Mouse (Mus musculus) neural tube, embryonic 12.5 days (tissue): ENCODE data around the gene Fam214a. TPM values are rescaled to one million over a fixed set of nuclear protein-coding genes. Genes with fewer than 3 reads are reported as not detected.

Experiments
- ATAC-seq: fragments of 200-750 bp; cut with Nextera tagmentation; 2 replicates; pipeline ENCODE4 v1.8.0; 2017; ENCODE audit warnings: low read depth, mild to moderate bottlenecking, moderate TSS enrichment, moderate library complexity; ENCODE audit not compliant: low FRiP score
- H3K27ac ChIP-seq: fragments of 300-500 bp; sonication (generic); 2 replicates; pipeline ENCODE4 v1.5.1; 2016
- H3K27me3 ChIP-seq: fragments of 300-500 bp; sonication (generic); replicated peaks from 2 replicates; pipeline ENCODE4 v1.6.1; 2016; ENCODE audit warnings: mild to moderate bottlenecking
- H3K36me3 ChIP-seq: fragments of 300-500 bp; sonication (generic); 2 replicates; pipeline ENCODE4 v1.6.1; 2016; ENCODE audit warnings: mild to moderate bottlenecking
- H3K4me1 ChIP-seq: fragments of 300-500 bp; sonication (generic); 2 replicates; pipeline ENCODE4 v1.6.1; 2016
- H3K4me2 ChIP-seq: fragments of 300-500 bp; sonication (generic); replicated peaks from 2 replicates; pipeline ENCODE4 v1.6.1; 2016; ENCODE audit warnings: mild to moderate bottlenecking
- H3K4me3 ChIP-seq: fragments of 300-500 bp; sonication (generic); 2 replicates; pipeline ENCODE4 v1.5.1; 2016
- H3K9ac ChIP-seq: fragments of 300-500 bp; sonication (generic); 2 replicates; pipeline ENCODE4 v1.6.1; 2016; ENCODE audit warnings: mild to moderate bottlenecking
- H3K9me3 ChIP-seq: fragments of 300-500 bp; sonication (generic); 2 replicates; pipeline ENCODE4 v1.6.1; 2016; ENCODE audit warnings: mild to moderate bottlenecking
- WGBS: fragments of 180-500 bp; shearing (Covaris S2); methylation state at CpG from one replicate; pipeline ENCODE4 v1.1.7; 2016; 5-methylcytosine and 5-hydroxymethylcytosine counted together
- polyA plus RNA-seq: library from polyadenylated mRNA; unstranded; fragments of >200 nt; fragmentation: Nextera tagmentation; extraction: Ambion mirVana; gene quantifications from 2 replicates; pipeline ENCODE4 v1.2.1, GENCODE M21; 2016

Fam214a gene
- polyA plus RNA-seq, 1 experiment from 2014 or later: 29.1 TPM

- Histone ChIP-seq H3K4me3 (no peak overlapping the region), H3K4me2 (no peak overlapping the region), H3K9ac (no peak overlapping the region), H3K27me3 (no peaks in the 10 kb centered on the region), H3K27ac (no peak overlapping the region), H3K36me3 (peaks cover under 1% of the 10 kb centered on the region; the same call in 1 of the 2 replicates), H3K9me3 (no peaks in the 10 kb centered on the region), H3K4me1 (peaks cover 10% of the 10 kb centered on the region)
- 92% methylated on average over 2 of the region's 2 CpGs for WGBS
- no peak for ATAC-seq
Observed at GRCm38 (mm10) chr9:75040566-75040965, 87.9 kb downstream of the Fam214a start.

DNA sequence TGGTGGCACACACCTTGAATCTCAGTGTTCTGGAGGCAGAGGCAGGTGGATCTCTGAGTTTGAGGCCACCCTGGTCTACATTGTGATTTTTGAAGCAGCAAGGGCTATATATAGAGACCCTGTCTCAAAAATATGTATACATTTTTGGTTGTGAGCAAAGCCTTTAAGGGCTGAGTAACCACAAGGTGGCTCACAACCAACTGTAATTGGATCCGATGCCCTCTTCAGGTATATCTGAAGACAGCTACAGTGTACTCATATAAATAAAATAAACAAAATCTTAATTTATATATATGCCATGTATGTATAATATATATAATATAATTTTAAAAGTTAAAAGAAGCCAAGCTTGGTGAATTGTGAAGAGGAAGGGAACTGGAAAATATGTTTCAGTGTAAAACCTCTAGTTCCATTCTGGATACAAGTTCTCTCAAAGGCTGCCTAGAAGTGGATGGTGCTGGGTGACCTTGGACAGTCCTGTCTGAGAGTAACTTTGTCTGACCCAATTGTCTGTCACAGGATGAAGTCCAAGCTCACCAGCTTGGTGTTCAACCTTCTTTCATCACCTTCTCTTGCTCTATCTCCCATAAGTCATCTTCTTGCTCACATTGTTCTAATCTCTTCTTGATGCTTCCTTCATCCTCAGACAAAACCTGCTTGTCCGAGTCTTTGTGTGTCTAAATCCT is 89.3 kb downstream of the Fam214a start:
- no peak for ATAC-seq
- no peak overlapping the region for H3K4me2 ChIP-seq
- no peak overlapping the region for H3K9ac ChIP-seq
- no peaks in the 10 kb centered on the region for H3K9me3 ChIP-seq
- no peak overlapping the region for H3K4me3 ChIP-seq
- WGBS: 92% methylated on average over 2 of the region's 2 CpGs
- no peaks in the 10 kb centered on the region for H3K27me3 ChIP-seq
- H3K36me3 ChIP-seq: peaks cover 4% of the 10 kb centered on the region; the same call in 1 of the 2 replicates
- peaks cover 10% of the 10 kb centered on the region for H3K4me1 ChIP-seq
- no peak overlapping the region for H3K27ac ChIP-seq

DNA sequence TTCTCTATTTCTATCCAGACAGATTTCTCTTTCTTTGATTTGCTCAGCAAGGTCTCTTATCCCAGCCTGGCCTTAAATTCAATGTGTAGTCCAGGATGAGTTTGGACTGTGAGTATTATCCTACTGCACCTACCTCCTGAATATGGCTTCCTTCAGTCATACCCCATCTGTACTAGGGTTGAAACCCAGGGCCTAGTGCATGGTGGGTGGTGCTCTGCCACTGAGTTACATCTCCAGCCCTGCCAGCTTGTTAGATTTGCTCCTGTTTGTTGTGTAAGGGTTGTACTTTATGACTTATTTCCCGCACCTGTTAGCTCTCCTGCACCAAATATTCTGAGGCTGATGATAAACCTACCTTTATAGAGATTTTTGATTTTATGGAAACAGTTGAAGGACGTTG is 90.5 kb downstream of the Fam214a start:
- H3K4me3 ChIP-seq: no peak overlapping the region
- H3K9me3 ChIP-seq: no peaks in the 10 kb centered on the region
- H3K4me1 ChIP-seq: peaks cover 10% of the 10 kb centered on the region
- no peaks in the 10 kb centered on the region for H3K27me3 ChIP-seq
- no peak overlapping the region for H3K27ac ChIP-seq
- WGBS: 94% methylated on average over 2 of the region's 2 CpGs
- peaks cover 4% of the 10 kb centered on the region; the same call in 1 of the 2 replicates for H3K36me3 ChIP-seq
- no peak overlapping the region for H3K9ac ChIP-seq
- ATAC-seq: no peak
- H3K4me2 ChIP-seq: no peak overlapping the region

GRCm38 (mm10) chr9:75047079-75047478 is 94.4 kb downstream of the Fam214a start:
- Histone ChIP-seq H3K36me3 (peaks cover 4% of the 10 kb centered on the region; the same call in 1 of the 2 replicates), H3K4me2 (no peak overlapping the region), H3K27me3 (no peaks in the 10 kb centered on the region), H3K9ac (no peak overlapping the region), H3K4me3 (no peak overlapping the region), H3K27ac (no peak overlapping the region), H3K4me1 (no peaks in the 10 kb centered on the region), H3K9me3 (no peaks in the 10 kb centered on the region)
- no peak for ATAC-seq

GRCm38 (mm10) chr9:75049100-75049499 is 96.4 kb downstream of the Fam214a start:
- Histone ChIP-seq H3K27ac (no peak overlapping the region), H3K27me3 (no peaks in the 10 kb centered on the region), H3K9me3 (no peaks in the 10 kb centered on the region), H3K36me3 (peaks cover 4% of the 10 kb centered on the region; the same call in 1 of the 2 replicates), H3K4me3 (no peak overlapping the region), H3K9ac (no peak overlapping the region), H3K4me1 (no peaks in the 10 kb centered on the region), H3K4me2 (no peak overlapping the region)
- WGBS: 92% methylated on average over 3 of the region's 3 CpGs
- no peak for ATAC-seq

- Histone ChIP-seq H3K4me2 (no peak overlapping the region), H3K4me3 (no peak overlapping the region), H3K9ac (no peak overlapping the region), H3K27ac (no peak overlapping the region), H3K36me3 (peaks cover 4% of the 10 kb centered on the region; the same call in 1 of the 2 replicates), H3K4me1 (no peaks in the 10 kb centered on the region), H3K27me3 (no peaks in the 10 kb centered on the region), H3K9me3 (no peaks in the 10 kb centered on the region)
- ATAC-seq: 0 out of 2 replicates have a peak, but pooled peaks have one; percentile 37
- 40% methylated on average over 3 of the region's 3 CpGs for WGBS
Observed at GRCm38 (mm10) chr9:75050003-75050402, 97.3 kb downstream of the Fam214a start.

- Histone ChIP-seq H3K27ac (no peak overlapping the region), H3K4me2 (no peak overlapping the region), H3K4me1 (no peaks in the 10 kb centered on the region), H3K9ac (no peak overlapping the region), H3K36me3 (peaks cover 6% of the 10 kb centered on the region), H3K27me3 (no peaks in the 10 kb centered on the region), H3K4me3 (no peak overlapping the region), H3K9me3 (no peaks in the 10 kb centered on the region)
- ATAC-seq: no peak
- WGBS: 93% methylated on average over 4 of the region's 4 CpGs
Observed at GRCm38 (mm10) chr9:75051841-75052240, 99.2 kb downstream of the Fam214a start.

GRCm38 (mm10) chr9:75055046-75055445 is 102.4 kb downstream of the Fam214a start:
- ATAC-seq: no peak
- H3K36me3 ChIP-seq: peaks cover 20% of the 10 kb centered on the region
- no peaks in the 10 kb centered on the region for H3K9me3 ChIP-seq
- WGBS: 92% methylated on average over 5 of the region's 5 CpGs
- no peak overlapping the region for H3K4me3 ChIP-seq
- H3K27ac ChIP-seq: no peak overlapping the region
- H3K9ac ChIP-seq: no peak overlapping the region
- H3K4me2 ChIP-seq: no peak overlapping the region
- no peaks in the 10 kb centered on the region for H3K4me1 ChIP-seq
- H3K27me3 ChIP-seq: no peaks in the 10 kb centered on the region

DNA sequence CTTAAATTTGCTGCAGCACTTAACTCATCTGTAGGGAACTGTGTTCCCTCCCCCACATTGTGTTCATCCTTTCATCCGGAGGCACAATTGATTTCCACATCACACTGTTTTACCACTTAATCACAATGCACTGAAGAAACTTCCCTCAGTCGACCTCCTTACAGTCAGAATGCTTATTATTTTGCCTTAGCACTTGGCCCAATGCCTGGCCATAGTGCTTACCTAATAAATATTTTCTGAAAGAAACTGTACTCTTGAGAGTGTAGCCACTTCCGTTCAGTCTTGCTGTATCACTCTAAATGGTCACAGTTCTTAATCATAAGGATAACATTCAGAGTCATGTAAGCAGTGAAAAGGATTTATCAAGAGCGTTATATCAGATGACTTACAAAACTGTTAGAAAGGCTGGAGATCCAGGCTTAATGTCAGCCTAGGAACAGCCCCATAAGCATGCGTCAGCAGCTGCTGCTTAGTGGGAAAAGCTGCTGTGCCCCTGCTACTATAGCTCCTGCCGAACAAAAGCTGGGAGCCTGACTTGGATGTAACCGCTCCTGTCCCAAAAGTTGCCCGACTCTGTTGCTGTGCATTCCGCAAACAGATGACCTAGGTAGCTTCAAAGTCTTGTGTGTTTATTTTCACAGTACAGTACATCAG is 112.1 kb downstream of the Fam214a start:
- H3K9ac ChIP-seq: no peak overlapping the region
- 76% methylated on average over 9 of the region's 9 CpGs for WGBS
- no peaks in the 10 kb centered on the region for H3K27me3 ChIP-seq
- H3K4me2 ChIP-seq: no peak overlapping the region
- no peaks in the 10 kb centered on the region for H3K4me1 ChIP-seq
- no peaks in the 10 kb centered on the region for H3K9me3 ChIP-seq
- no peak overlapping the region for H3K27ac ChIP-seq
- no peak for ATAC-seq
- no peak overlapping the region for H3K4me3 ChIP-seq
- no peaks in the 10 kb centered on the region; the same call in 1 of the 2 replicates for H3K36me3 ChIP-seq

DNA sequence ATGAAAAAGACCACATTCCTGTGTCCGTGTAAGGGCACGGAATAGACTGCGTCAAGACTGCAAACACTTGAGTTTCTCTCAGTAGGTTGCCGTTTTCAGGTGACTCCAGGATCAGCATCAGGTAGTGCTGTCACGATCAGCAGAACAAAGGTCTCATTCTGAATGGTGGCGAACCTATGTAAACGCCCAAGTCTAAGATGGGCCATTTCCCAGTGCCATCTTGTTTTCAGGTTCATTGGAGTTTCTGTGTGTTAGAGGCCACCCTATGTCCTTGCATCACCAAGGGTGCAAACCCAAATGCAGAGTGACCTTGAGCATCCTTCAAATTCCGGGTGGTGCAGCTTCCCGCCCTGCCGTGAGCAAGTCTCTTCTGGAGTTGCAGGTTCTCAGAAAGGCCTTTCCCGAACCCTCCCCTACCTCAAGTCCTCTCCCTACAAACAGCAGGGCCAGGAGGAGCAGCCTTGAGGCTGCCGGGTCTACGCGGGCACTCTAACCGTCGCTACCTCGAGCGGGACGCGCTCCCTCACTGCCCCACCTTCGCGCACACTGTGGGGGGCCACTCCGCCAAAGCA is 117.9 kb downstream of the Fam214a start, which contains the start of gene Myo5a:
Gene Myo5a, plus strand, starts transcription at position 559 of the 572 bp plus-strand sequence.
- no peaks in the 10 kb centered on the region for H3K9me3 ChIP-seq
- H3K36me3 ChIP-seq: no peaks in the 10 kb centered on the region
- H3K9ac ChIP-seq: peak within 1 kb of the TSS; percentile 98
- peaks cover 11% of the 10 kb centered on the region for H3K4me1 ChIP-seq
- ATAC-seq: peak; percentile 7
- 21% methylated on average over 23 of the region's 23 CpGs for WGBS
- peak within 1 kb of the TSS; percentile 90 for H3K4me3 ChIP-seq
- H3K27me3 ChIP-seq: no peaks in the 10 kb centered on the region
- peak within 1 kb of the TSS; percentile 71 for H3K4me2 ChIP-seq
- peak within 1 kb of the TSS; percentile 97 for H3K27ac ChIP-seq

DNA sequence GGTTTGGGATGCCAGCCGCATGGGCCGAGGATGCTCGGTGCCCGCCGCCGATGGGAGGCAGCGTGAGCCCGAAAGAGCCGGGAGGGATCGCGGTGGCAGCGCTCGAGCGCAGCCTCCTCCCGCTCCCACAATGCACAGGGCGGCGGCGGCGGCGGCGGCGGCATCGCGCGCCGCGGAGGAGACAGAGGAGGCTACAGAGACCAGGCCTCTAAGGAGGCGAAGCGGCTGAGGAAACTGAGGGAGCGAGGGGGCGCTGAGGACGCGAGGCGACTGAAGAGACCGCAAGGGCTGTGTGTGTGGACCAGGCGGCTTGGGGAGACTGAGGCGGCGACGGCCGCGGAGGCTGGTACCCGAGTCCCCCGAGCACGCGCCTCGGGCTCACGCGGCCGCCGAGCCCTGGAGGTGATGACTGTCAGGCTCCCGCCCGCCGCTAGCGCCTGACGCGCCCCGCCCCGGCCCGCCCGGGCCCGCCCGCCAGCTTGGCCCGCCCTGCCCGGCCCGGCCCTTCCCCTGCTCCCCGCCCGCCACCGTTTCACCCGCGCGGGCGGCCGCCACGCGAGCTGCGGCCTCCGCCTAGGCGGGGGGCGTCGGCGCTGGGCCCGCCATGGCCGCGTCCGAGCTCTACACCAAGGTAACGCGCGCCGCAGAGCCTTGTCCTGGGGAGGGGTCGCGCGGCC is 118.5 kb downstream of the Fam214a start:
- ATAC-seq: peak; percentile 96
- H3K27me3 ChIP-seq: no peaks in the 10 kb centered on the region
- peaks cover 11% of the 10 kb centered on the region for H3K4me1 ChIP-seq
- H3K9ac ChIP-seq: peak overlapping the region; percentile 98
- under 1% methylated on average over 80 of the region's 92 CpGs for WGBS
- peak overlapping the region; percentile 71 for H3K4me2 ChIP-seq
- H3K27ac ChIP-seq: peak overlapping the region; percentile 97
- H3K4me3 ChIP-seq: peak overlapping the region; percentile 90
- no peaks in the 10 kb centered on the region for H3K9me3 ChIP-seq
- no peaks in the 10 kb centered on the region for H3K36me3 ChIP-seq

DNA sequence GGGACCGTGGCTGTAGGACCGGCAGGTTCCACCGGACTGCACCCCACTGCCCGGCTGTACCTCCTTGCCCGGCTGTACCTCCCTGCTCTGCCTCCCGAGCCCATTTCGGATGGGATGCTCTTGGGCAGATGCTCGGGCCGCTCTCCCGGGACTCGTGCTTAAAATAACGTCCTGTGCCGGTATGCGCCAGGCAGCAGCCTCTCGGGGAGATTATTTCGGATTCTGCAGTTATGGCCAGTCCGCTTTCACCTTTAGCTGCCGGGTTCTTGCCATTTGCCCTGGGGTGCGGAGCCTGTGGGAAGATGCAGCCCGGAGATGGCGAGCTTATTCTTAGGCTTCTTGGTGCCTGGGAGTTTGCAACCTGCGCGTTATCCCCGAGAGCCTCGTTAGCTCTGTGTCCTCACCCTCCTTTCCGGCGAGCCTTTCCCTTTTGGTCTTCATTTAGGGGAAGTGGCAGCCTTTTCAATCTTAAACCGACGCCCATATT is 119.1 kb downstream of the Fam214a start:
- Histone ChIP-seq H3K27me3 (no peaks in the 10 kb centered on the region), H3K4me2 (peak overlapping the region; percentile 71), H3K36me3 (no peaks in the 10 kb centered on the region), H3K9me3 (no peaks in the 10 kb centered on the region), H3K4me3 (peak overlapping the region; percentile 90), H3K4me1 (peaks cover 11% of the 10 kb centered on the region), H3K9ac (peak overlapping the region; percentile 98), H3K27ac (peak overlapping the region; percentile 97)
- 0% methylated on average over 29 of the region's 29 CpGs for WGBS
- peak; percentile 9; the same call in 1 of the 2 replicates for ATAC-seq
